Mouse (Mus musculus): ENCODE measurements at regions not wholly inside any gene's neighbourhood (a gene's known extent, or its start where the extent isn't known, plus 50 kb on each side); places are given as distances from the start of the nearest gene placed in this dataset.

GRCm38 (mm10) chr16:57823329-57823728 lies 68.8 kb upstream of the Col8a1 start:
- DNase-seq (ENCODE audit: extremely low read depth, low read depth) = no peak

DNA sequence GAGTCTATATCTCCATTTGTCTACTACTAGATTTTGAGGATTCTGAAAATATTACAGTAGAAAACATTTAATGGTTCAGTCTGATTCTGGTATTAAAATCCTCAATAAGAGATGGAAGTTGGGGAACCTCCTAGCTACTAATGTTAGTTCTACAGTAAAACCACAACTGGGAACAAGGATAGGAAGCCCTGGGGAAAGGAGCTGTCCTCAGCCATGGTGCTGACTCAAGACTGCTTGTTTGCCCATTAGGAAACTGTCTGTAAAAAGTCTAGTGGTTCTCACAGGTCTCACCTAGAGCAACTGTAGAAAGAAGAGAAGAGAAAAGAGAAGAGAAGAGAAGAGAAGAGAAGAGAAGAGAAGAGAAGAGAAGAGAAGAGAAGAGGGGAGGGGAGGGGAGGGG lies 90.9 kb upstream of the Col8a1 start:
- no peak for DNase-seq (ENCODE audit: extremely low read depth, low read depth)

- no peak for DNase-seq (ENCODE audit: extremely low read depth, low read depth)
Measured at GRCm38 (mm10) chr16:57846386-57846785, 91.8 kb upstream of the Col8a1 start.

GRCm38 (mm10) chr16:57851854-57852253 lies 97.3 kb upstream of the Col8a1 start:
- DNase-seq (ENCODE audit: extremely low read depth, low read depth) = no peak

DNA sequence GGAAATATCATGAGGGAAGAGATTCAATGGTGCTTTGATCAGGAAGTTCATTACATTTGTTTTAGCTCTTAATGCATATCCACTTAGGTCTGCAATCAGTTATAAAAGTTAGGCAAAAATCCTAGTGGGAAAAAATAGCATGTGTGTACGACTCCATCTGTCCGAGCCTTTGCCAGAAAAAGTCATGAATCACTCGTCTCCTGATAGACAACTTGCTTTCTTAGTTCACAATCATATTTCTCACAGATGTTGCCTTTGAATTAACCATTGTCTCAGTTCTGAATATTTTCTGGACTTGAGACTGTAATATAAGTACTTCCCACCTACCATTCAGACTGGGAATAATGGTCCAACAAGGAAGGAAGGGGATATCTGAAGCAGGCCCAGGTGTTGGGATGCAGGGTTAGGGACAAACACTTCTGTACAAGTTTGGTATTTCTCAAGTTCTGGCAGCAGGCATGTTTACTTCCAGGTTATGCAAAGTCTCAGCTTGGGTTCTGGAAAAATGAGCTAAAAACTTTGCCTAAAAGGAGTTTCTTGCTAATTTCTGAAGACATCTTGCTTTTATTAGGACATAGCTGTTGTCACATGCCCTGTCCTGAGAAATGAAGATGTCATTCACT lies 98.4 kb upstream of the Col8a1 start:
- no peak for DNase-seq (ENCODE audit: extremely low read depth, low read depth)

DNA sequence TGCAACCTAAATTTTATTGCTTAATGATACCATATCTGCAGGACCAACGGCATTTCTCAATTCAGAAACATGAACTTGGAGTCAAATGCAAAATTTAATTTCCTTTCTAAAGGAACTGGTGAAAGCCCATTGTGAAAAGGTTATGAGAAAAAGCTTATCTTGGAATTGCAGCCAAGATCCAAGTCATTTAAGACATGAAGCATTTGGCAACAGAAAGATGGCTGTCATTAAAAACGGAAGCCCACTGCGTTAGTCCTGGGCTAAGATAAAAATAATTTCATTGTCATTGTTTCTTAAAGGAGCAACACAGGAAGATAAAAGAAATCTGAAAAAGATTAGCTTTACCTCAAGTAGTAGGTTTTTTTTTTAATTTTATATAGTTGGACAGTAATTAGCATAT lies 99.2 kb upstream of the Col8a1 start:
- no peak for DNase-seq (ENCODE audit: extremely low read depth, low read depth)

- no peak for DNase-seq (ENCODE audit: extremely low read depth, low read depth)
Measured at GRCm38 (mm10) chr16:57857071-57857470, 102.5 kb upstream of the Col8a1 start.

GRCm38 (mm10) chr16:57858151-57858764 lies 103.7 kb upstream of the Col8a1 start:
- no peak for DNase-seq (ENCODE audit: extremely low read depth, low read depth)

DNA sequence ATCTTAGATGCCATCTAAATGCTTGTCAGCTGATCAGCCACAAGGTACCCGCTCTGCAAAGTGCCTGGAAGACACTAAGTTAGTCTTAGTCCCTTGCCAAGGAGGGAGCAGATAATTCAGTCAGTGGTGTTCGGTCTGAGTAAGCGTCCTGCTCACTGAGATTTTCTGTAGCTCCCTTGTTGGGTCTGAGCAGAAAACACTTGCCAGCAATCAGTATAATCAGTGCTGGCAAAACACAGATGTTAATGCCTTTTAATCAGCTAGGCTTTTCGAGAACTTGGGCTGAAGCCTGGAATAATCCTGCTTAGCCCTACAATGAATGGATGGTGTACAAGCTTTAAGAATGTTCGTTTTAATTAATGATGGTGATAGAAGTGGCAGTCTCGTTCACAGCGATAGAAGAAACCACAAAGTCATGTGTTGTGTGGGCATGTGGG lies 104.2 kb upstream of the Col8a1 start:
- DNase-seq (ENCODE audit: extremely low read depth, low read depth) = no peak

DNA sequence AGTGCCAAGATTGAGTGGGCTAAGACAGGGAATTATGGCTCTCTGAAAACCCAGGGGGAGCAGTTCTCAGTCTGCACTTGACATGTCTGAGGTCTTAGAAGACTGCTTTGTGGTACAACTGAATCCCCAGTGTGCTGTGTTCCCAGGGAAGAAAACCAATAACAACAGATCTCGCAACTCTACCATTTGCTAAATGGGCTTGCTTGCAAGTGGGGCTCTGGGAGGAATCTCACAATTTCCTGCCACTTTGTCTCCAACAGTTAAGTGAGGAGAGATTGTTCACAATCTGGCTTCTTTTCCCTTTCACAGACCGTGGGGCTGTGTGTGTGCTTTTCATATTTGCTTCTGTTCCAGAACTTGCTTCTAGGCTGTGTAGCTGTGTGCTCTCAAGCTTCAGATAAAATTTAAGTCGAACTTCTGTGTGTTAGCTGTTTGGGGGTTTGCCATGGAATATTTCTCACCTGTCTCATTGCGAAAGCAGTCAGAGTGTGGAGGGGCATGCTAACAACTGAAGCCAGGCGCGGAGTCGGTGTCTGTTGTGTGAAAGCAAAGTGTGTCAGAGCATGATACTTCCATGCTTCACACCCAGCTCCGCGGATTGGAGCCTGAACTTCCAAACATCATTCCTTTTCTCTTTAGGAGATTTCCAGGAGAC lies 108.8 kb upstream of the Col8a1 start:
- no peak for DNase-seq (ENCODE audit: extremely low read depth, low read depth)

DNA sequence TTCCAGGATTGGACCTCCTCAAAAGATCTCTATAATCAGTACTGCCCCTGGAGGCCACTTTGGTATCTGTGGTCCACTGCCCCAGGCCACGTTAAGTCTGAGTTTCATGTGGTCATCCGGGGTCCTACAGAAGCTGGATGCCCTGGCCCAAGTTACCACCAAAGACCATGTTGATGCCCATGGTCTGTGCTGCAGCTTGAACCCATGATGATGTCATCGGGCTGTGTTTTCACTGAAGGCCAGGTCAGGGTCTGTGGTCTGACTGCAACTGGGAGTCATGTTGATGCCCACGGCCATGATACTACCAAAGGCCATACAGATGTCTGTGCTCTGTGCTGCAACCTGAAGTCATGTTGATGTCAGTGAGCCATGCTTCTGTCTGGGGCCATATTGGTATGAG lies 122.3 kb upstream of the Col8a1 start:
- no peak for DNase-seq (ENCODE audit: extremely low read depth, low read depth)

DNA sequence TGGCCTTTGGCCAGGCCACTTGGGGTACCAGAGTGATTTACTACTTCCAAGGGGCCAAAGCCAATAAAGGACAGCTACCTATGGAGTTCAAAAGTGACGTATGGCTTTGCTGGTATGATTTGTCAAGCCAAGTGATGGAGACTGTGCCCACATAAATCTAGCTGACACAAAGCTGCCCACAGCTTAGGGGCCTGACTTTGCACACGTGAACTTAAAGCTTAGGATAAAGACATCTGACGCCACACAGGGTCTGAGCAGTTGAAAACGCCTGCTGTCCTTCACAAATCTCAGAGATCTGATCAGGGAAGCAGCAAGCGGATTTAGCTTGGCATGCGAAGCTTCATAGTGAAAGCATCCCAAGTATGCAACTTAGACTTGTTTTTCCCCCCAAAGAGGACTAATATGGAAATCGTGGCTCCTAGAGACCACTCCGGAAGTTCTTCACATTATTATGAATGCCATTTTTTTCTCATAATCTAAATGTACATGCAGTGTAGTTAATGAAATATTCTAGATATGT lies 127.1 kb upstream of the Col8a1 start:
- no peak for DNase-seq (ENCODE audit: extremely low read depth, low read depth)

GRCm38 (mm10) chr16:57888138-57888537 lies 133.6 kb upstream of the Col8a1 start:
- no peak for DNase-seq (ENCODE audit: extremely low read depth, low read depth)

DNA sequence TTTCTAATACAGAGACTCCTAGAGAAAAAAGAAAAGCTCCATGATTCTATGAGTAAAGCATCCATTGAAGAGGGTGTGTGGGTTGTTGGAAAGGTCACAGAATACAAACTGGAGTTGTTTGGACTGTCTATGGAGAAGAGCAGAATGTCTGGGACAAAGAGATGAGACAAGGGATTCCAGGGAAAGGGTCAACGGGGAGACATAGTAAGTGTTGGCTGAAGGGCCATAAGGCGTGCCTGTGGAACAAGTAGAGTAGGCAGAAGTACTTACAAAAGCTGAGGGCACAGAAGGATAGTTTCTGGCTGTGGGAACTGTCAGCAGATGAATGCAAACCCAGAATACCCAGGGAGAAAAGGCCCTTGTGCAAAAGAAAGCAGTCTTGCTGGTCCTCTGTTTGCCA lies 134.0 kb upstream of the Col8a1 start:
- DNase-seq (ENCODE audit: extremely low read depth, low read depth) = no peak

- DNase-seq (ENCODE audit: extremely low read depth, low read depth) = no peak
Measured at GRCm38 (mm10) chr16:57890135-57890534, 135.6 kb upstream of the Col8a1 start.

DNA sequence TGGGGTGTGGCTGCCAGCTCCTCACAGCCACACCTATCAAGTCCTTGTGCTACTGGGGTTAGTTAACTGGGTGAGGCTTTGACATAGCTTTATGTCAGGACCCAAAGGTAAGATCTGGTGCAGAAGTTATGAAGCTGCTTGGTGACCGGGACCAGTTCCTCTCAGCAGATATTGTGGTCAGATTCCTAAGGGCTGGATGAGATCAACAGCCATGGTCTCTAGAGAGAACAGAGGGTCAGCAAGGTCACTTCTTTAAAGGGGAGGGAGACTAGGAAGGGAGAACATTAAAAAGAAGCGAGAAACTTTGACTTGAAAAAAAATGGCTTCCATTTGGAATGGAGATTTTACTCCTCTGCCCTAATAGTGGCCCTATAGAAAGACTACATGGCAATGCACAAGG lies 138.6 kb upstream of the Col8a1 start:
- DNase-seq (ENCODE audit: extremely low read depth, low read depth) = no peak

DNA sequence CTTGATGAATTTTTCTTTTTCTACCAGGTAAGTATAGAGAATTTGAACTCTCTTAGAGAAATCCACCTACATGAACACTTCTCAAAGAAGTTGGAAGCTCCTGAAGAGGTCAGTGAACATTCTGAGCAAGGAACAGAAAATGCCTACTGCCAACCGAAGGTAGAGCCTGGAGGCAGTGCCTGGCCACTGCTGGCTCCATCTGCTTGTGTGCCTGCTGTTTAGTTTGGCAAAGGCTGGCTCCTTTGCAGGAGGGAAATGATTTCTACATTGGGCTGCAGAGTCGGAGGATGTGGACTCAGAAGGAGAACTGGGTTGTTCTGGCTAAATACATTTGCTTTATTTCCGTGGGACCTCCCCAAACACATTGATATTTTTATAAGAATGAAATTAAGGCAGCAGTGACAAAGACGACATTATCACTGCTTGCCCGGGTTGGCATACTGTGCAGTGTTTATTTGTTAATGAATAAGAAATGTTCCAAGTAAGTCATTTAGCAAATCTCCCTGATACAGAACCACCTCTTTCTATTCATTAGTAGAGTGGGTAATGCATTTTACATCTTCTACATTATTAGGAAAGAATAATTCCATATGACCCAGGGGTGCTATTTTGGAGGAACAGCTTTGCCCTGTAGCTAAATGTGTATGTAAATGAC lies 139.3 kb upstream of the Col8a1 start:
- DNase-seq (ENCODE audit: extremely low read depth, low read depth) = no peak

DNA sequence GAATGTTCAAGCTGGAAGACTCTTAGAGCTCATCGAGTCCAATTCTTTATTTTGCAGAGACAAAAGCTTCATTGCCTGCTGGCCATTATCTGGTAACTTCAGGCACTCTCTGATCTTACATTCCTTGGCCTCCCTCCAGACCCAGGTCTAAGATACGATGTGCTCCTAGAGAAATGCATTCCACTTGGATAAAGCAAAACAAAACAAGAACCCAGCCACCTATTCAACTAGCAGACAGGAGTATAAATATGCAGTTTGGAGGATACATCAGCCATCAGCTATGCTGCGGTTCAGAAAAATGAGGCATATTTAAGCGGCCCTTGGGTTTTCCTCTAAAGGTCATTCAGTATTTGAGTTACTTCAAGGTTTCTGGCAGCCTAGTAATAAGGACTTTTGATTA lies 146.5 kb upstream of the Col8a1 start:
- no peak for DNase-seq (ENCODE audit: extremely low read depth, low read depth)

- no peak for DNase-seq (ENCODE audit: extremely low read depth, low read depth)
Measured at GRCm38 (mm10) chr16:57902498-57902897, 148.0 kb upstream of the Col8a1 start.

DNA sequence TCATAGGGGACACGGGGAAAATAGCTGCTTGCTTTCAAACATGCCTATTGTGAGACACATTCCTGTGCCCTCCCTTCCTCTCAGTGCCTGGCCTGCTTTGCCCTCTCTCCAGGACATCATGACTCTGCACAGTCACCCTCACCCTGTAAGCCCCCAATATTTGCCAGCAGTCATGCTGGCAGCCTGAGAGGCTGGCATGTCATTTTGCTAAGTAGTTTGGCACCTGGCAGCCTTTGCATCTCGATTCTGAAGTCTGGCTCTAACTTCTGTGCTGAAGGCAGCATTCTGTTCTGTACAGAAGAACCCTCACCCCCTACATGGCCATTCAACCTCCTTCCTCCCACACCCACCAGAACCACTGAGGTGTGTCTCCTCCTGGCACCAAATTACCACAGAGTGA lies 157.5 kb upstream of the Col8a1 start:
- no peak for DNase-seq (ENCODE audit: extremely low read depth, low read depth)

DNA sequence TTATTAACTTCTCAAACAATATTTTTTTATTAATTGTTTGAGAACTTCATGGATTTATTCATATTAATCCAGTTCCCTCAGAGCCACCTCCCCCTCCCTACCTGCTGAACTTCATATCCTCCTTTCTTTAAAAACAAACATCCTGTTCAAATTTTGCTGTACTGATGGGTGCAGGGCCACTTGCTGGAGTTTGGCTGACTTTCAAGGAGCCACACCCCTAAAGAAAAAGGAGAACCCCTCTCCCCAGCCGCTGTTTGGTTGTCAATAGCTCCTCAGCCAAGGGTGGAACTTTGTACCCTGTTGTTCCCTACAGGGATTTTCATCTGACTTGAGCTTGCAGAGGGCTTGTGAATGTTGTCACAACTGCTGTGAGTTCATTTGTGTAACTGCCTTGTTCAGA lies 160.0 kb upstream of the Col8a1 start:
- no peak for DNase-seq (ENCODE audit: extremely low read depth, low read depth)

GRCm38 (mm10) chr16:57915451-57915850 lies 160.9 kb upstream of the Col8a1 start:
- no peak for DNase-seq (ENCODE audit: extremely low read depth, low read depth)
